Mouse (Mus musculus) left cerebral cortex, postnatal 10 days (tissue): Measurements from ENCODE around the gene Hoxb9. TPM values are rescaled to one million over a fixed set of nuclear protein-coding genes. Genes with fewer than 3 reads are reported as not detected.
A peak's percentile ranks its signal among the peaks of the same experiment; 100 is the strongest.

Experiments
- DNase-seq, 2 experiments: peaks; one replicate each; pipeline ENCODE4 v3.0.0; 2021 to 2022; ENCODE audit warnings: low spot score in 2 of 2, mixed read lengths in 1 of 2; ENCODE audit errors: extremely low spot score in 1 of 2
- intact Hi-C: fragments of 180-260 bp; cut with DNase I; formaldehyde crosslinking; loops from one replicate; pipeline ENCODE4 v1.15.1; 2025
- total RNA-seq, 2 experiments: library from RNA; stranded (reverse); gene quantifications; 2 replicates each; pipeline ENCODE4 v1.2.3; 2021

Gene Hoxb9
- total RNA-seq, 2 experiments from 2014 or later = not detected

- intact Hi-C loops = loop anchor here (2.0 to 10.0 kb wide), 4 partner anchors 276 to 580 kb away; partner anchors contain the start of gene Igf2bp1
Observed at GRCm38 (mm10) chr11:96280399-96281378, 9.4 kb downstream of the Hoxb9 start.

GRCm38 (mm10) chr11:96281396-96281795, 10.1 kb downstream of the Hoxb9 start:
- DNase-seq = no peak
- intact Hi-C loops = loop anchor here (2.0 to 10.0 kb wide), 4 partner anchors 277 to 579 kb away; partner anchors contain the start of gene Igf2bp1

More at GRCm38 (mm10) chr11:96280399-96281378, 9.4 kb downstream of the Hoxb9 start:
- DNase-seq = no peak

DNA sequence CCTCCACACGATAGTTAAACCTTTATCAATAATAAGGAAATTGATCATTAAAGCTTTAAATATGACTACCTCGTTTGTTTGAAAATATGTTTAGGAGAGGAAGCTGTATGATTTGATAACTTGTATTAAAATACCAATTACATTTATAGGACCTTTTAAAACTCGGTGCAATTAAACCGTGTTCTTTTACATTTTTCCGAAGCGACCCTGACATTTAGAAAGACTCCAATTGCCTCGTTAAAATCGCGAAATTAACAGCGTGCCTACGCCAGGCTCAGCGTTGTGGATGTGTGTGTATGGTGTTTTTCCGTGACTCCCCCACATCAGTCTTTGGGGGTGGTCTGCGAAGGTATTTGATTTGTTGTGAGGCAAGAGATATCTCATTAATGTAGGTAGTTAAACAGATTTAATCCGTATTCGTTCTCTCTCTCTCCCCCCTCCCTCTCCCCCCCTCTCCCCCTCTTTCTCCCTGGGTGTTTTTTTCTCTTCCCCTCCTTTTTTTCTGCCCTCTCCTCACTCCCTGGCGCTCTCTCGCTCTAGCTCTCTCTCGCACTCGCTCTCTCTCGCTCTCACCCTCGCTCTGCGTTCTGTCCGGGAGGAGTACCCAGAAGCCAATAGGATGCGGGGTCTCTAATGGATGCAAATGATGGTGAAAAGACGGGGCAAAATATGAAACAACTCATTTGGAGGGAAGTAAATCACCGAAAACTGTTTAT, 10.8 kb downstream of the Hoxb9 start, which contains the start of gene Hoxb8:
TSS of gene Hoxb8 (plus strand) at position 51 of the 716 bp plus-strand sequence.
- DNase-seq = no peak
- intact Hi-C loops = loop anchor here (2.0 to 10.0 kb wide), 4 partner anchors 277 to 579 kb away; partner anchors contain the start of gene Igf2bp1

- intact Hi-C loops = loop anchor here (5.0 to 10.0 kb wide), 3 partner anchors 278 to 462 kb away; partner anchors contain the start of gene Igf2bp1
- no peak for DNase-seq
Observed at GRCm38 (mm10) chr11:96282795-96283430, 11.7 kb downstream of the Hoxb9 start.

DNA sequence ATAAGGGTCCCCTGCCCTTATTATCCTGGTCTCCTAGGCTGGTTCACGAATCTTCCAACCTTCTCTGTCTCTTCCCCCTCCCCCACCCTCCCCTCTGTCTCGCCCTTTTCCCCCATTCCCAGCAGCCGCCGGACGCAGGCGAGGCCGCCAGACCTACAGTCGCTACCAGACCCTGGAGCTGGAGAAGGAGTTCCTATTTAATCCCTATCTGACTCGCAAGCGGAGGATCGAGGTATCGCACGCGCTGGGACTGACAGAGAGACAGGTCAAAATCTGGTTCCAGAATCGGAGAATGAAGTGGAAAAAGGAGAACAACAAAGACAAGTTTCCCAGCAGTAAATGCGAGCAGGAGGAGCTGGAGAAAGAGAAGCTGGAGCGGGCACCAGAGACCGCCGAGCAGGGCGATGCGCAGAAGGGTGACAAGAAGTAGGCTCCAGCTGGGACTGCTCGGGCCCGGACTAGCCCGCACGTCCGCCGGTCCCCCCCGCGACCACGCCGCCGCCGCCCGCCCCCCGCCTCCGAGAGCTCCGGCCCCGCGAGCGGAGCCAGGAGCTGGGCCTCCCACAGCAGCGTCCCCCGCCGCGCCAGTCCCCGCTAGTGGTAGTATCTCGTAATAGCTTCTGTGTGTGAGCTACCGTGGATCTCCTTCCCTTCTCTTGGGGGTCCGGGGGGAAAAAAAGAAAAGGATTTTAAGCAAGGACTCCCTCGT, 12.9 kb downstream of the Hoxb9 start:
- DNase-seq = peak in 1 of 2 experiments; percentile 36
- intact Hi-C loops = loop anchor here (5.0 to 10.0 kb wide), 3 partner anchors 279 to 461 kb away; partner anchors contain the start of gene Igf2bp1

- no peak for DNase-seq
- intact Hi-C loops = loop anchor here (5.0 to 10.0 kb wide), 3 partner anchors 280 to 460 kb away; partner anchors contain the start of gene Igf2bp1
Observed at GRCm38 (mm10) chr11:96284774-96285734, 13.8 kb downstream of the Hoxb9 start.

DNA sequence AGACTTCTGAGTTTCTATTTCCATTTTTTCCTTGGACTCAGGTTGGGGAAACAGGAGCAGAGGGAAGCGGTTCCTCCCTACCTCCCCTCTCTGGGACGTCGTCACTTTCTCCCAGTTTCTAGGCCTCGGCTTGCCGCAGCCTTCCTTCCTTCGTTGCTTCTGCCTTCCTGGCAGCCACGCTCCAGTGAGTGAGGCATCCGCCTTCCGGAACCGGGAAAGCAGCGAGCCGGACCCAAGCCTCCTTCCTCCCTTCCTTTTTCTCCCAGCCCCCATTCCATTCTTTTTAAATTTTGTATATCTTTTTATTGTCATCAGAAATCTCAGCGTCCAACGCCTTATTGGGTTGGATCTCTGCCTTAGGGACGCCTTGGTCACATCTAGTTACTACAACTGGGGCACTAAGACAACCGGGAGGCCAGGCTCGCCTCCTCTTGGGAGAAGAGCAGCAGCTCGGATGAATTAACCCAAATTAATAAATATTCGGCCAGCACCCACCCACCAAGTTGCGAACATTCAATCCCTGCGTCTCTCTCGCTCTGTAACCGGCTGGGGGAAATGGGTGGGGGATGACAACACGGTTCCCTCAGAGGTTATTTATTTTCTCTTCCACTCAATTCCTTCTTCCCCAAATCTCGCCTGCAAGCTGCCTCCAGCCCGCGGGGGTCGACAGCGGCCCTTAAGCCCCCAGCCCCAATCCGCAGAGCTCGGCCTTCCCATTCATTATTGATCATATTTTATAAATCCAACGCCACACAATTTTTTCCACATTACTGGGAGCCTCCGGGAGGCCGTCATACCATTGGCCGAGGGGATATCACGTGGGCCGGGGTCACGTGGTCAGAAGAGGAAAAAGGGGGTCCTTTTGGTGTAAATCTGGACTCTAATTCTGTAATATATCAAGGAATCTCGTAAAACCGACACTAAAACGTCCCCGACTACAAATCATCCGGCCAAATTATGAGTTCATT, 14.8 kb downstream of the Hoxb9 start, which contains the start of gene Hoxb7:
TSS of gene Hoxb7 (plus strand) at position 853 of the 968 bp plus-strand sequence.
- intact Hi-C loops = loop anchor here (10.0 kb wide), 2 partner anchors 281 to 459 kb away; partner anchors contain the start of gene Igf2bp1
- no peak for DNase-seq

- DNase-seq = no peak
- intact Hi-C loops = loop anchor here (10.0 kb wide), 2 partner anchors 282 to 458 kb away; partner anchors contain the start of gene Igf2bp1
Observed at GRCm38 (mm10) chr11:96286739-96287385, 15.6 kb downstream of the Hoxb9 start.

GRCm38 (mm10) chr11:96287411-96287810, 16.2 kb downstream of the Hoxb9 start:
- DNase-seq = no peak
- intact Hi-C loops = loop anchor here (10.0 kb wide), 2 partner anchors 283 to 457 kb away; partner anchors contain the start of gene Igf2bp1

DNA sequence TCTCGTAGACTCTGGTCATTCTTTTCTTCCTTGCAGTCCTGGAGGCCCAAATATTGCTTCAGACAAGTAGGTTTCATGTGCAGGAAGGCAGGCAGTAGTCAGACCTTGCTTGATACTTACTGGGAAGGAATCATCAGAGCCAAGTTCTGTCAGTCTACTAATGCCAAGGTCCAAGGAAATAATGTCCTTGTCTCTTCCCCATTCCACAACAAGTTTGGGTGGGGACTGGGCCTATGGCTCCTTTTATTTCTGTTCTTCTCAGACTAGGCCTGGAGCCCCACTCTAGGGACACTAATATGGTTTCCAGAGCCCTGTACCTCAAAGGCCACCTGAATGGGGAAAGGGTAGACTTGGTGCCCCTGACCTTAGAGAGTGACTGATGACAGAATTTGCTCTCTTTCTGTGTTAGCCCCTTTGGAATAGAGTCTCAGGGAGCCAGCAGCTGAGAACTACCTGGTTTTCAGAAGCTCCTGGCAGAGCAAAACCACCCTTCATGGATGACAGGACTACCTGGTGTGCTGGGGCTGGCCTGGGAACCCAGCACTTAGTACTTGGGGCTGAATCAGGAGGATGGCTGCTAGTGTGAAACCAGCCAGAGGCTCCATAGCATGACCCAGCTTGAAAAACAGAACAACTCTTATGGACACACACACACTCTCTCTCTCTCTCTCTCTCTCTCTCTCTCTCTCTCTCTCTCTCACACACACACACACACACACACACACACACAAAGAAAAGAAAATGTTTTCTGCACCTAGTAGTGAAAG, 17.4 kb downstream of the Hoxb9 start:
- intact Hi-C loops = loop anchor here (10.0 kb wide), 2 partner anchors 284 to 456 kb away; partner anchors contain the start of gene Igf2bp1
- DNase-seq = no peak

- no peak for DNase-seq
- intact Hi-C loops = loop anchor here (10.0 kb wide), 2 partner anchors 284 to 456 kb away; partner anchors contain the start of gene Igf2bp1
Observed at GRCm38 (mm10) chr11:96289293-96289692, 18.0 kb downstream of the Hoxb9 start.

DNA sequence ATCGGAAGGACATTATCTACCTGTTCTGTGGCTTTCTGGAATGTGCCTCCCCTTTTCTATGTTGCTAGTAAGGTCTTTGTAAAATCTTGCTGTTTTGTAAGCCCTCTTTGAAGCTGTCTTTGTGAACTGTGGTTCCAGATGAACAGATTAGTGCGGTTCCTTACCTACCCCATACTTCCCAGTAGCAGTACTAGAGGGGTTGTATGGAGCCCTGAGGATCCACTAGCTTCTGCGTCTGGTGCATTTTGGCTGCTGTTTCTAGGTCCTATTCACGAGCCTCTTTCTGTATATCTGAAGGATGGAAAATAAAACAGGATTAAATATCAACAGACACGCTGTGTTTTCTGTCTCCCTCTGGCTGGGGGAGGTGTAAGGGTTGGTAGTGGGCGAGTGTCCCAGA, 18.6 kb downstream of the Hoxb9 start:
- no peak for DNase-seq
- intact Hi-C loops = loop anchor here (5.0 to 10.0 kb wide), 3 partner anchors 62 to 455 kb away; partner anchors contain the start of genes Hoxb2 and Igf2bp1

DNA sequence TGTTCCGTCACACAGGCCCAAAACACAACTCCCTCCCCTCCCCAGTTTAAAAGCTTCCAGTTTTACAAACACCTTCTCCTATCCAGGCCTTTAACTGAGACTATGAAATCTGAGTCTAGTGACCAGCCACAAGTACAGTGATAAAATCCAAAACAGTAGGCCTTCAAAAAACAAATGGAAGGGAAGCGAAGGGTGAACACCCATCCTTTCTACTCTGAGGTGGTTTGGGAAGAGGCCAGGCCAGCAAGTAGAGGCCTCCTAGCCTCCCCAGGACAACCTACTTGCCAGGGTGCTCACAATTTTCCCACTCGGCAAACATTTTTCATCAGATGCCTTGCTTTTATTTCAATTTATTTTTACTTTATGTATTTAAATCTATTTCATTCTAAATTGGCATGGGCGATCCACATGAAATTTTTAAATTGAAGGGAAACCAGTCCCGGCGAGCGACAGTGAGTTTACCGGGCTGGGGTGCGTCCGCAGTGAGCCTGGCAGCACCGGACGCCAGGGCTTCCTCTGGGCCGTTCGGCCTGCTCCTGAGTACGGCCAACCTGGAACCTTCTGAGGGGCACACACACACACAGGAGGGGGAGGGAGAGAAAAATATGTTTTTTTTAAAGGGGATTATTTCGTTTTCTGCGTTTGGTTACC, 19.6 kb downstream of the Hoxb9 start:
- intact Hi-C loops = loop anchor here (5.0 kb wide), 1 partner anchor 61 kb away; the partner anchor contains the start of gene Hoxb2
- DNase-seq = no peak
